Mouse (Mus musculus) naive thymus-derived CD4-positive, alpha-beta T cell, adult 2 months (primary cell): ENCODE data around the gene Hs6st3.

ENCODE experiments used
- DNase-seq: peaks from one replicate; pipeline ENCODE4 v3.0.0-alpha.2; 2011; ENCODE audit warnings: low read depth

Gene Hs6st3

GRCm38 (mm10) chr14:119908032-119908675, 770.0 kb downstream of the Hs6st3 start:
- DNase-seq, result no peak

GRCm38 (mm10) chr14:119914508-119914907, 776.4 kb downstream of the Hs6st3 start:
- no peak for DNase-seq

GRCm38 (mm10) chr14:119918281-119919034, 780.3 kb downstream of the Hs6st3 start:
- no peak for DNase-seq

- DNase-seq, result no peak
These were observed 781.0 kb downstream of the Hs6st3 start for GRCm38 (mm10) chr14:119919177-119919576.
